Mouse (Mus musculus): ENCODE data around the gene Wnt6.

- no peak for TF ChIP-seq ZC3H11A (IDR thresholded peaks at IDR 0.05; ENCODE audit: borderline replicate concordance, low read depth, low read length)
- peak; percentile 95 for TF ChIP-seq CHD2 (IDR thresholded peaks at IDR 0.05; ENCODE audit: low read depth, low read length)
- peak; percentile 68; the same call in 1 of the 2 replicates for TF ChIP-seq HCFC1 (IDR thresholded peaks at IDR 0.05; ENCODE audit: borderline replicate concordance, insufficient read depth, low read length)
Observed at GRCm38 (mm10) chr1:74816612-74817199, 45.0 kb downstream of the Wnt6 start.

Data from ES-E14 (cell line).